Comparison of ENCODE assay signal across 15 mouse cellular contexts in genomic region chr17:64550034-64550433, GRCm38 (mm10). TPM values are rescaled to one million over a fixed set of nuclear protein-coding genes. Genes with fewer than 3 reads are reported as not detected.
DNase-seq lines count a peak whose midpoint lies in the region.
"Had no signal": no experiment of that assay in that cellular context is flagged by ENCODE, and none has a peak within 500 bp of the region (broad histone marks: within the 10 kb centered on the region; RNA-seq: fewer than 3 reads in every experiment).

No protein-coding gene starts in this region.

- intact Hi-C loops in heart, postnatal 25 days (cut with DNase I) = no loop called here
- intact Hi-C loops in left cerebral cortex, postnatal 4 days (cut with DNase I) = no loop called here

- peak; percentile 31 to 34 for DNase-seq in cerebellum, postnatal 14 days
- no peak for DNase-seq in cerebellum, adult 9-11 months
- peak; percentile 43 for DNase-seq in heart, postnatal 4 days
- DNase-seq in heart, postnatal 25 days (ENCODE audit: low spot score) = no peak
- DNase-seq in left cerebral cortex, postnatal 4 days = peak; percentile 72
- DNase-seq in left cerebral cortex, adult 11 months (ENCODE audit: low spot score) = no peak
- peak; percentile 46 for DNase-seq in MN1 (ENCODE audit: low spot score)
- DNase-seq: adrenal gland, postnatal 10 days; cerebellum, adult 9-10 months; gastrocnemius, postnatal 10 days; kidney, adult 11 months; kidney, postnatal 14 days; lung, postnatal 4 days; thymus, postnatal 4 days had no signal

RNA-seq across cellular contexts. Expression of gene Man2a1, which starts 50.5 kb away (rescaled TPM):
- total RNA-seq in heart, postnatal 4 days (2021) = 10 to 100 TPM; 30.7 to 31.0 TPM
- 10 to 100 TPM; 18.3 to 20.4 TPM for total RNA-seq in heart, postnatal 25 days (2021)
- 10 to 100 TPM; 21.1 to 21.7 TPM for total RNA-seq in left cerebral cortex, postnatal 4 days (2021)
- total RNA-seq: G1E had no signal

Comparison
In these comparisons a context has a peak if more than half of its experiments do, and no peak if none do; other contexts are left out.
1. DNase-seq: peak in cerebellum, postnatal 14 days (2 of 2), heart, postnatal 4 days (single experiment), left cerebral cortex, postnatal 4 days (single experiment) and MN1 (single experiment); none in cerebellum, adult 9-11 months (single experiment), heart, postnatal 25 days (single experiment) and left cerebral cortex, adult 11 months (single experiment).